Mouse (Mus musculus): ENCODE data around the gene Otud7a. TPM values are rescaled to one million over a fixed set of nuclear protein-coding genes. Genes with fewer than 3 reads are reported as not detected.

The Otud7a gene
- polyA plus RNA-seq, 1 experiment from 2014 or later, result 0.13 TPM

GRCm38 (mm10) chr7:63509825-63510224 lies 65.3 kb downstream of the Otud7a start:
- Histone ChIP-seq H3K27ac (ENCODE audit: low read depth, low read length) (no peak overlapping the region), H3K36me3 (ENCODE audit: control insufficient read depth, insufficient read depth) (no peaks in the 10 kb centered on the region), H3K4me2 (replicated peaks; ENCODE audit: low read depth) (no peak overlapping the region), H3K9ac (ENCODE audit: low read depth, low read length) (no peak overlapping the region), H3K4me3 (ENCODE audit: low read depth, low read length) (no peak overlapping the region), H3K9me3 (ENCODE audit: control insufficient read depth) (no peaks in the 10 kb centered on the region), H3K4me1 (replicated peaks; ENCODE audit: control insufficient read depth, insufficient read depth, low read length) (no peaks in the 10 kb centered on the region), H3K27me3 (replicated peaks; ENCODE audit: control insufficient read depth, insufficient read depth, low read length) (no peaks in the 10 kb centered on the region)
- TF ChIP-seq CTCF (IDR thresholded peaks at IDR 0.05; ENCODE audit: low read depth), result no peak
- WGBS, result 29% methylated on average over 1 of the region's 1 CpGs
- ATAC-seq, result no peak

GRCm38 (mm10) chr7:63511458-63511857 lies 66.9 kb downstream of the Otud7a start:
- Histone ChIP-seq H3K27me3 (replicated peaks; ENCODE audit: control insufficient read depth, insufficient read depth, low read length) (no peaks in the 10 kb centered on the region), H3K4me2 (replicated peaks; ENCODE audit: low read depth) (no peak overlapping the region), H3K4me3 (ENCODE audit: low read depth, low read length) (no peak overlapping the region), H3K27ac (ENCODE audit: low read depth, low read length) (no peak overlapping the region), H3K9me3 (ENCODE audit: control insufficient read depth) (no peaks in the 10 kb centered on the region), H3K36me3 (ENCODE audit: control insufficient read depth, insufficient read depth) (no peaks in the 10 kb centered on the region), H3K9ac (ENCODE audit: low read depth, low read length) (no peak overlapping the region), H3K4me1 (replicated peaks; ENCODE audit: control insufficient read depth, insufficient read depth, low read length) (no peaks in the 10 kb centered on the region)
- no peak for ATAC-seq
- TF ChIP-seq CTCF (IDR thresholded peaks at IDR 0.05; ENCODE audit: low read depth), result no peak

- no peak for ATAC-seq
- Histone ChIP-seq H3K9me3 (ENCODE audit: control insufficient read depth) (no peaks in the 10 kb centered on the region), H3K4me1 (replicated peaks; ENCODE audit: control insufficient read depth, insufficient read depth, low read length) (no peaks in the 10 kb centered on the region), H3K9ac (ENCODE audit: low read depth, low read length) (no peak overlapping the region), H3K27ac (ENCODE audit: low read depth, low read length) (no peak overlapping the region), H3K4me3 (ENCODE audit: low read depth, low read length) (no peak overlapping the region), H3K27me3 (replicated peaks; ENCODE audit: control insufficient read depth, insufficient read depth, low read length) (no peaks in the 10 kb centered on the region), H3K36me3 (ENCODE audit: control insufficient read depth, insufficient read depth) (no peaks in the 10 kb centered on the region), H3K4me2 (replicated peaks; ENCODE audit: low read depth) (no peak overlapping the region)
- 58% methylated on average over 2 of the region's 2 CpGs for WGBS
- no peak for TF ChIP-seq CTCF (IDR thresholded peaks at IDR 0.05; ENCODE audit: low read depth)
These were observed 68.0 kb downstream of the Otud7a start for GRCm38 (mm10) chr7:63512561-63512960.

- no peak overlapping the region for H3K27ac ChIP-seq (ENCODE audit: low read depth, low read length)
- H3K4me3 ChIP-seq (ENCODE audit: low read depth, low read length), result no peak overlapping the region
- TF ChIP-seq CTCF (IDR thresholded peaks at IDR 0.05; ENCODE audit: low read depth), result no peak
- H3K27me3 ChIP-seq (replicated peaks; ENCODE audit: control insufficient read depth, insufficient read depth, low read length), result no peaks in the 10 kb centered on the region
- H3K36me3 ChIP-seq (ENCODE audit: control insufficient read depth, insufficient read depth), result no peaks in the 10 kb centered on the region
- no peak for ATAC-seq
- no peaks in the 10 kb centered on the region for H3K9me3 ChIP-seq (ENCODE audit: control insufficient read depth)
- no peaks in the 10 kb centered on the region for H3K4me1 ChIP-seq (replicated peaks; ENCODE audit: control insufficient read depth, insufficient read depth, low read length)
- 84% methylated on average over 5 of the region's 5 CpGs for WGBS
- H3K4me2 ChIP-seq (replicated peaks; ENCODE audit: low read depth), result no peak overlapping the region
- H3K9ac ChIP-seq (ENCODE audit: low read depth, low read length), result no peak overlapping the region
These were observed 71.8 kb downstream of the Otud7a start for GRCm38 (mm10) chr7:63516141-63516895.

GRCm38 (mm10) chr7:63520299-63520698 lies 75.7 kb downstream of the Otud7a start:
- no peaks in the 10 kb centered on the region for H3K36me3 ChIP-seq (ENCODE audit: control insufficient read depth, insufficient read depth)
- H3K4me3 ChIP-seq (ENCODE audit: low read depth, low read length), result no peak overlapping the region
- 80% methylated on average over 1 of the region's 1 CpGs for WGBS
- no peak for ATAC-seq
- TF ChIP-seq CTCF (IDR thresholded peaks at IDR 0.05; ENCODE audit: low read depth), result no peak
- H3K9ac ChIP-seq (ENCODE audit: low read depth, low read length), result no peak overlapping the region
- H3K4me2 ChIP-seq (replicated peaks; ENCODE audit: low read depth), result no peak overlapping the region
- H3K27ac ChIP-seq (ENCODE audit: low read depth, low read length), result no peak overlapping the region
- H3K27me3 ChIP-seq (replicated peaks; ENCODE audit: control insufficient read depth, insufficient read depth, low read length), result no peaks in the 10 kb centered on the region
- no peaks in the 10 kb centered on the region for H3K9me3 ChIP-seq (ENCODE audit: control insufficient read depth)
- no peaks in the 10 kb centered on the region for H3K4me1 ChIP-seq (replicated peaks; ENCODE audit: control insufficient read depth, insufficient read depth, low read length)

- H3K4me3 ChIP-seq (ENCODE audit: low read depth, low read length), result no peak overlapping the region
- TF ChIP-seq CTCF (IDR thresholded peaks at IDR 0.05; ENCODE audit: low read depth), result no peak
- no peak overlapping the region for H3K9ac ChIP-seq (ENCODE audit: low read depth, low read length)
- WGBS, result 71% methylated on average over 3 of the region's 3 CpGs
- no peaks in the 10 kb centered on the region for H3K9me3 ChIP-seq (ENCODE audit: control insufficient read depth)
- H3K27ac ChIP-seq (ENCODE audit: low read depth, low read length), result no peak overlapping the region
- H3K4me2 ChIP-seq (replicated peaks; ENCODE audit: low read depth), result no peak overlapping the region
- H3K27me3 ChIP-seq (replicated peaks; ENCODE audit: control insufficient read depth, insufficient read depth, low read length), result no peaks in the 10 kb centered on the region
- no peaks in the 10 kb centered on the region for H3K36me3 ChIP-seq (ENCODE audit: control insufficient read depth, insufficient read depth)
- ATAC-seq, result no peak
- no peaks in the 10 kb centered on the region for H3K4me1 ChIP-seq (replicated peaks; ENCODE audit: control insufficient read depth, insufficient read depth, low read length)
These were observed 77.9 kb downstream of the Otud7a start for GRCm38 (mm10) chr7:63522403-63522802.
